Mouse (Mus musculus) G1E-ER4 (cell line): ENCODE results near the gene Gxylt2. TPM values are rescaled to one million over a fixed set of nuclear protein-coding genes. Genes with fewer than 3 reads are reported as not detected.

Experiments
- GATA1 ChIP-seq: IDR thresholded peaks from one replicate; pipeline ENCODE4 v1.8.0; 2012; ENCODE audit warnings: low read length, inconsistent platforms
- polyA plus RNA-seq: library from polyadenylated mRNA; stranded (reverse); fragments of >175 nt; gene quantifications from 2 replicates; pipeline ENCODE4 v1.2.3, GENCODE M21; 2012

Gxylt2 gene
- polyA plus RNA-seq, 1 experiment: not detected

GRCm38 (mm10) chr6:100847264-100847663 lies 142.7 kb downstream of the Gxylt2 start:
- no peak for TF ChIP-seq GATA1

GRCm38 (mm10) chr6:100848682-100849375 lies 144.3 kb downstream of the Gxylt2 start:
- TF ChIP-seq GATA1: no peak

GRCm38 (mm10) chr6:100850671-100851081 lies 146.1 kb downstream of the Gxylt2 start:
- no peak for TF ChIP-seq GATA1

- TF ChIP-seq GATA1: no peak
Observed at GRCm38 (mm10) chr6:100851083-100851482, 146.5 kb downstream of the Gxylt2 start.

Other genes starting within 250 kb of the Gxylt2 start
- 17.7 and 21.6 TPM in 2 replicates for gene Shq1, start 33.6 kb upstream of the Gxylt2 start, polyA plus RNA-seq
- 25.6 and 69.4 TPM in 2 replicates for gene Ppp4r2, start 128.9 kb downstream of the Gxylt2 start, polyA plus RNA-seq